Mouse (Mus musculus): ENCODE results near the gene Ugt1a1.

- TF ChIP-seq CTCF (IDR thresholded peaks at IDR 0.05; ENCODE audit: low read depth, low read length) (no peak), POLR2A (IDR thresholded peaks at IDR 0.05; ENCODE audit: extremely low read depth, insufficient read depth, low read length) (no peak)
These were observed 45.9 kb downstream of the Ugt1a1 start for GRCm38 (mm10) chr1:88257681-88258080.

All from liver, adult 2 months (tissue).